Mouse (Mus musculus) left cerebral cortex, adult 18-20 months (tissue): Measurements from ENCODE around the gene Dalrd3. TPM values are rescaled to one million over a fixed set of nuclear protein-coding genes. Genes with fewer than 3 reads are reported as not detected.
"Not testable (repeated sequence)": the region's sequence is repeated elsewhere in the genome, so short reads cannot be mapped to it uniquely, and the experiment has no call there.

Source experiments
- DNase-seq, 2 experiments: peaks; one replicate each; pipeline ENCODE4 v3.0.0; 2021 to 2022; ENCODE audit warnings: low spot score in 2 of 2, mixed read lengths in 1 of 2
- total RNA-seq, 2 experiments: library from RNA; stranded (reverse); gene quantifications; 2 replicates each; pipeline ENCODE4 v1.2.3; 2021

The Dalrd3 gene
- total RNA-seq, 2 experiments from 2014 or later: 85.1 to 102 TPM

GRCm38 (mm10) chr9:108571401-108571973 is 1.8 kb downstream of the Dalrd3 start:
- DNase-seq: no peak

- no peak for DNase-seq
Observed at GRCm38 (mm10) chr9:108572321-108572720, 2.6 kb downstream of the Dalrd3 start.

- no peak for DNase-seq
Observed at GRCm38 (mm10) chr9:108573774-108574690, 4.3 kb downstream of the Dalrd3 start.

- DNase-seq: no peak
Observed at GRCm38 (mm10) chr9:108574921-108575320, 5.2 kb downstream of the Dalrd3 start.

- no peak for DNase-seq
Observed at GRCm38 (mm10) chr9:108575321-108576297, 5.9 kb downstream of the Dalrd3 start.

GRCm38 (mm10) chr9:108577025-108577424 is 7.3 kb downstream of the Dalrd3 start:
- no peak for DNase-seq

GRCm38 (mm10) chr9:108577934-108578544 is 8.4 kb downstream of the Dalrd3 start:
- DNase-seq: no peak

- peak; percentile 78 to 84 for DNase-seq
Observed at GRCm38 (mm10) chr9:108578545-108579343, 9.1 kb downstream of the Dalrd3 start, which contains the start of gene Wdr6. TSS of gene Wdr6 (minus strand) at chr9:108578739.

GRCm38 (mm10) chr9:108579344-108579690 is 9.6 kb downstream of the Dalrd3 start:
- no peak for DNase-seq

GRCm38 (mm10) chr9:108587571-108588180 is 18.0 kb downstream of the Dalrd3 start:
- DNase-seq: peak; percentile 80 to 89

- no peak for DNase-seq
Observed at GRCm38 (mm10) chr9:108589229-108589628, 19.5 kb downstream of the Dalrd3 start.

- no peak for DNase-seq
Observed at GRCm38 (mm10) chr9:108591462-108591861, 21.8 kb downstream of the Dalrd3 start.

GRCm38 (mm10) chr9:108594354-108594753 is 24.7 kb downstream of the Dalrd3 start:
- DNase-seq: no peak

- peak; percentile 74 to 87 for DNase-seq
Observed at GRCm38 (mm10) chr9:108596998-108597764, 27.5 kb downstream of the Dalrd3 start, which contains the start of gene P4htm. TSS of gene P4htm (minus strand) at chr9:108597667.

- no peak for DNase-seq
Observed at GRCm38 (mm10) chr9:108599021-108599566, 29.4 kb downstream of the Dalrd3 start.

GRCm38 (mm10) chr9:108600011-108600410 is 30.3 kb downstream of the Dalrd3 start:
- no peak for DNase-seq

GRCm38 (mm10) chr9:108601986-108602385 is 32.3 kb downstream of the Dalrd3 start:
- DNase-seq: no peak

- DNase-seq: not testable (repeated sequence)
Observed at GRCm38 (mm10) chr9:108607929-108608328, 38.2 kb downstream of the Dalrd3 start.
